Mouse (Mus musculus) forebrain, embryonic 10.5 days (tissue): ENCODE results near the gene Atf1. TPM values are rescaled to one million over a fixed set of nuclear protein-coding genes. Genes with fewer than 3 reads are reported as not detected.

Source experiments
- DNase-seq: peaks from one replicate; pipeline ENCODE4 v3.0.0-alpha.2; 2017; ENCODE audit warnings: low spot score; ENCODE audit errors: extremely low spot score
- H3K27ac ChIP-seq: fragments of 300-500 bp; sonication (generic); 2 replicates; pipeline ENCODE4 v1.5.1; 2016; ENCODE audit warnings: mild to moderate bottlenecking
- H3K27me3 ChIP-seq: fragments of 300-500 bp; sonication (generic); 2 replicates; pipeline ENCODE4 v1.6.1; 2016; ENCODE audit warnings: mild to moderate bottlenecking; ENCODE audit not compliant: poor library complexity, severe bottlenecking
- H3K36me3 ChIP-seq: fragments of 300-500 bp; sonication (generic); replicated peaks from 2 replicates; pipeline ENCODE4 v1.6.1; 2016; ENCODE audit warnings: mild to moderate bottlenecking, moderate library complexity
- H3K4me1 ChIP-seq: fragments of 300-500 bp; sonication (generic); 2 replicates; pipeline ENCODE4 v1.6.1; 2016
- H3K4me3 ChIP-seq: fragments of 300-500 bp; sonication (generic); 2 replicates; pipeline ENCODE4 v1.5.1; 2016; ENCODE audit warnings: mild to moderate bottlenecking, moderate library complexity
- H3K9me3 ChIP-seq: fragments of 300-500 bp; sonication (generic); 2 replicates; pipeline ENCODE4 v1.6.1; 2016; ENCODE audit warnings: mild to moderate bottlenecking, moderate library complexity
- WGBS: fragments of 180-500 bp; shearing (Covaris S2); methylation state at CpG from one replicate; pipeline ENCODE4 v1.1.7; 2016; 5-methylcytosine and 5-hydroxymethylcytosine counted together
- polyA plus RNA-seq: library from polyadenylated mRNA; unstranded; fragments of >200 nt; fragmentation: Nextera tagmentation; extraction: Ambion mirVana; gene quantifications from 2 replicates; pipeline ENCODE4 v1.2.1, GENCODE M21; 2016

Gene Atf1
- polyA plus RNA-seq, 1 experiment from 2014 or later, result 41.4 TPM

DNA sequence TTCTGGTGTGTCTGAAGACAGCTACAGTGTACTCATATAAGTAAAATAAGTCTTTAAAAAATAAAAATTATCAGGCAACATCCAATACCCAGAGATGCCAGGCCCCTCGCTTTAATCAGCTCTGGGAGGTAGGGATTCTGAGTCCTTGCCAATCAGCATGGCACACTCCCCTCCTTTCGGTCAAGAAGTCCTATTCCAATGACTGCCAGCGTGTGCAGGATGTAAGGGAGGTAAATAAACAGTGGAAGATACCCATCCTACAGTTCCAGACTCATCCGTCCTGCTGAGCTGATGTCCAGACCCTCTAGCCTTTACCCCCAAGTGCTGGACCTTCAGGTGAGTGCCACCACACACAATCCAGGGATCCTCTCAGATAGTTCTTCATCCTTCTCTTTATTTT, 2.2 kb upstream of the Atf1 start:
- no peak for DNase-seq
- peaks cover 35% of the 10 kb centered on the region for H3K36me3 ChIP-seq
- 98% methylated on average over 4 of the region's 4 CpGs for WGBS
- no peaks in the 10 kb centered on the region for H3K27me3 ChIP-seq
- H3K9me3 ChIP-seq, result peaks cover 22% of the 10 kb centered on the region
- H3K4me1 ChIP-seq, result peaks cover 23% of the 10 kb centered on the region
- H3K4me3 ChIP-seq, result no peak overlapping the region
- no peak overlapping the region for H3K27ac ChIP-seq

DNA sequence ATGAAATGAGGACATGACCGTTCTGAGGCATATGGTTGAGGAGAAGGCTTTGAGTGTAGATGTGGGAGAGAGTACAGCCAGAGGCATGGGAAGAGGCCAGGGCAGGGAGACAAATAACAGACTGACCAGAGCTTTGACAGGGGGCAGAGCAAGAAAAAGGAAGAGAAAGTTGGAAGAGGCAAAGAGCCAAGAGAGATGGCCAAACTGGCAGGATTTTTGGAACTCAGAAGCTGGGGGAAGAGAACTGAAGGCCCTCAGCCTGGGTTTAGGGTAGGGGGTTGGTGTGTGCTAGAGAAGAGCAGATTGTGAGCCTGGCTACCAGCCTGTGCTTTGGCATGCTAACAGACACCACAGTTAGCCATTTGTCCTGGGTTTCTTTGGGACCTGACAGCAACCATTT, 1.7 kb upstream of the Atf1 start:
- WGBS, result 87% methylated on average over 1 of the region's 1 CpGs
- no peak for DNase-seq
- H3K4me3 ChIP-seq, result no peak overlapping the region
- peaks cover 22% of the 10 kb centered on the region for H3K9me3 ChIP-seq
- peaks cover 23% of the 10 kb centered on the region for H3K4me1 ChIP-seq
- no peak overlapping the region for H3K27ac ChIP-seq
- H3K36me3 ChIP-seq, result peaks cover 38% of the 10 kb centered on the region
- H3K27me3 ChIP-seq, result no peaks in the 10 kb centered on the region

DNA sequence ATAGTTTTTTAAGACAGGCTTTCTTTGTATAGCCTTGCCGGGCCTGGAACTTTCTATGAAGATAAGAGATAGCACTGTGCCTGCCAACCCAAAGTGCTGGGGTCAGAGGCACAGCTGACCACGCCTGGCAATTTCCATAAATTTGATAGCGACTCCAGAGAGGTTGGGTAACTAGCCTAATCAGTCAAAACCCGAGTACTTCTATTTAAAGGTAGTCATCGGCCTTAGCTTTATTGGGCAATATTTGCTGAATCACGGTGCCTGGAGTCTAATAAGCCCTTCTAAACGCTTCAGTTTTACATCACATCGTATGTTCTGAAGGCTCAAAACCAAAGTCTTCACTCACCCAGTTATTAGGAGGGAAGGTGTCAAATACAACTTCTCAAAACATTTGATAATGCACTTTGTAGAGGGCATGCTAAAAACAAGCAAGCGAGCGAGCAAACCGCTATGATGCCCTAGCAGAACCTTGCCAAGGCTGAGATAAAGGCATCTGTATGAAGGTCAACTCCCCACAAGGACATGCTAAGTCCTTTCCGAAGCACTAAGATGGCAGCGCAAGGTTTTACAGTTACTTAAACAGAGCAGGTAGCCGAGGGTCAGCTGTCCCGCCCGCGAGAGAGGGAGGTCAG, 472 bp upstream of the Atf1 start:
- WGBS, result 10% methylated on average over 17 of the region's 17 CpGs
- no peak for DNase-seq
- peaks cover 19% of the 10 kb centered on the region for H3K9me3 ChIP-seq
- H3K27me3 ChIP-seq, result no peaks in the 10 kb centered on the region
- H3K4me3 ChIP-seq, result peak overlapping the region; percentile 86
- peaks cover 46% of the 10 kb centered on the region for H3K36me3 ChIP-seq
- peaks cover 23% of the 10 kb centered on the region for H3K4me1 ChIP-seq
- peak overlapping the region; percentile 100 for H3K27ac ChIP-seq

DNA sequence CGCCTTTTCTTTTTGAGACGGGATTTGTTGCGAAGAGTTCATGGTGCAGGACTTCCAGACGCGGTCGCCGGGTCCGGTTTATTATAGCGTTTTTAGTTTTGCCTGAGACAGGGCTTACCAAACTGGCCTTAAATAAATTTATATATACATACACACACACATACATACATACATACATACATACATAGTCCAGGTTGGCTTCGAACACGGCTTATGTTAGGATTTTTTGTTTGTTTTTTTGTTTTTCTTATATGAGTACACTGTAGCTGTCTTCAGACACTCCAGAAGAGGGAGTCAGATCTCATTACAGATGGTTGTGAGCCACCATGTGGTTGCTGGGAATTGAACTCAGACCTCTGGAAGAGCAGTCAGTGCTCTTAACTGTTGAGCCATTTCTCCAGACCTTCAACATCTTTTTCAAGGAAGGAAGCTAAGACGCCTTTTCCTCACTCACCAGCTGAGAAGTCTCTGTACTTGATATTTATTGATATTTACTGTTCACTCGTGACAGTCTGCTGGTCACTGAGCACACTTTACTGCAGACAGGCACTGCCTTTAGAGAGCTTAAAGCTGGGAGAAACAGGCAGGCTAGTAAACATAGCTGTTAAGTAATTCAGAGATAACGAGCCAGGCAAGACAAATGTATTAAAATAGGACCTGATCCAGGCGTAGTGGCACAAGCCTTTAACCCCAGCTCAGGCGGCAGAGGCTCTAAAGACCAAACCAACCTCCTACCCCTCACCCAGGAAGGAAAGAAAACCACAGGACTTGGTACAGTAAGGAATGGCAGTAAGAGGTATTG, 1.1 kb downstream of the Atf1 start:
- peak overlapping the region; percentile 86 for H3K4me3 ChIP-seq
- H3K36me3 ChIP-seq, result peaks cover 49% of the 10 kb centered on the region
- H3K27me3 ChIP-seq, result no peaks in the 10 kb centered on the region
- peaks cover 23% of the 10 kb centered on the region for H3K4me1 ChIP-seq
- DNase-seq, result no peak
- peak overlapping the region; percentile 100 for H3K27ac ChIP-seq
- H3K9me3 ChIP-seq, result peaks cover 3% of the 10 kb centered on the region; the same call in 1 of the 2 replicates
- 20% methylated on average over 16 of the region's 16 CpGs for WGBS

DNA sequence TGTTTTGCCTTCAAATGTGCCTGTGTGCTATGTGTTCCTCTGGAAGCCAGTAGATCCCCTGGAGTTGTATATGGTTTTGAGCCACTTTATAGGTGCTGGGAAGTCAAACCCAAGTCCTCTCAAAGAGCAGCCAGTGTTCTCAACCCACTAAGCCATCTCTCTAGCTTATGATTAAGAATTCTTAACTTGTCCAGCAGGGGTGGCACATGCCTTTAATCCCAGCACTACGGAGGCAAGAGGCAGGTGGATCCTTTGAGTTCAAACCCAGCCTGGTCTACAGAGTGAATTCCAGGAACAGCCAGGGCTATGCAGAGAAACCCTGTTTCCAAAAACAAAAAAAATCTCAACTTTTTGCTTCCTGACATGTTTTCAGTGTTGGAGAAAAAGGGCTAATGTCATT, 3.0 kb downstream of the Atf1 start:
- Histone ChIP-seq H3K27ac (no peak overlapping the region), H3K4me3 (no peak overlapping the region), H3K4me1 (peaks cover 23% of the 10 kb centered on the region), H3K9me3 (no peaks in the 10 kb centered on the region), H3K27me3 (no peaks in the 10 kb centered on the region), H3K36me3 (peaks cover 49% of the 10 kb centered on the region)
- WGBS, result 81% methylated on average over 1 of the region's 1 CpGs
- no peak for DNase-seq

DNA sequence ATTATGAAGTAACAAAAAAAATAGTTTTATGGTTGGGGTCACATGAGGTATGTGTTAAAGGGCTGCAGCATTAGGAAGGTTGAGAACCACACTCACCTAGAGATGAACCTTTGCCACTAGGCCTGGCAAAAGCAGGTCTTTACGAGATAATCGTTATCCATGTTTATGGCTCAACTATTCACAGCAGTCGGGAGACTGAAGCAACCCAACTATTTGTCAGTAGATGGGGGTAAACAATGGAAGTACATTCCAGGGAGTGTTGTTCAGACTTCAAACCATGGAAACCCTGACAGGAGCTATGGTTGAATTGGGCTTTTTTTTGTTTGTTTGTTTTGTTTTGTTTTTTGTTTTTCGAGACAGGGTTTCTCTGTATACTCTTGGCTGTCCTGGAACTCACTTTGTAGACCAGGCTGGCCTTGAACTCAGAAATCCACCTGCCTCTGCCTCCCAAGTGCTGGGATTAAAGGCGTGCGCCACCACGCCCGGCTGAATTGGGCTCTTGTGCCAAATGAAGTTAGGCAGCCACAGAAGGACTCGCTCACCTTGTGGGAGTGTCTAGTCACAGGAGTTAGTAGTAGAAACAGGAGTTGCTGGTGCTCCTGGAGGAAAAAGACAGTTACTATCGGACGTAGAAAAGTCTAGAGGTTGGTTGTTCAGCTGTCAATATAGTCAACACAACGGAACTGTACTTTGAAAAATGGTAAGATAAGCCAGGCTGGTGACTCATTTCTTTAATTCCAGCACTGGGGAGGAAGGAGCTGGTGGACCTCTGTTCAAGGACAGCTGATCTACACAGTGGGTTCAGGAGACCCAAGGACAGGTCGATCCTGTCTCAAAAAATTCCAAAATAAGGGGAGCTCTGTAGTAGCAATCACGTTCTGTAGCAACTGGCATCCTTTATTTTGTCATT, 4.3 kb downstream of the Atf1 start:
- H3K36me3 ChIP-seq, result peaks cover 58% of the 10 kb centered on the region
- H3K27ac ChIP-seq, result no peak overlapping the region
- no peak for DNase-seq
- no peak overlapping the region for H3K4me3 ChIP-seq
- 95% methylated on average over 14 of the region's 14 CpGs for WGBS
- H3K27me3 ChIP-seq, result no peaks in the 10 kb centered on the region
- H3K9me3 ChIP-seq, result no peaks in the 10 kb centered on the region
- H3K4me1 ChIP-seq, result peaks cover 19% of the 10 kb centered on the region

DNA sequence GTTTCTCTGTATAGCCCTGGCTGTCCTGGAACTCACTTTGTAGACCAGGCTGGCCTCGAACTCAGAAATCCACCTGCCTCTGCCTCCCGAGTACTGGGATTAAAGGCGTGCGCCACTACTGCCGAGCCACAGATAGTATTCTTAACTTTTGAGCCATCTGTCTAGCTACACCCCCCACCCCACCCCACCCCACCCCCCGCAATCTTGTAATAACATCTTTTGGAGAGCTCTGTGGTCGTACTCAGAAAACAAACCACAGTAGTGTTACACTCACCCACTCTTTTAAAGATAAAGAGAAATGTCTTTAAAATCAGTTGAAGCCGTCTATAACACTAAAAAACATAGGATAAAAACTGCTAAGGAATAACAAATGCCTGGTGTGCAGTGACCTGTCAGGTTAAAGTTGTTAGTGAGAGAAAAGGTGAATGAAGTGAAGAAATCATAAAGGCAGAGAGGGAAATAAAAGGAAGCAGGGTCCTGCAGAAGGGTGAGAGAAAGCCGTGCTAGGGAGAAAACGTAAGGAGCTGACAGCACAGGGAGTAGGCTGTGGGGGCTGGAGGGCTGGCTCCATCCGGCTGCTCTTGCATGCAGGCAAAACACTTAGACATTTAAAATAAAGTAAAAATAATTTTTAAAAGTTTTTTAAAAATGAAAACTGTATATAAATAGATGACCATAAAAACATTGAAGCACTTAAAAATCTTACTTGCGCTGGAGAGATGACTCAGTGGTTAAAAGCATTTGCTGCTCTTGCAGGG, 7.8 kb downstream of the Atf1 start:
- Histone ChIP-seq H3K36me3 (peaks cover 92% of the 10 kb centered on the region), H3K4me3 (no peak overlapping the region)
- WGBS, result 93% methylated on average over 12 of the region's 12 CpGs

DNA sequence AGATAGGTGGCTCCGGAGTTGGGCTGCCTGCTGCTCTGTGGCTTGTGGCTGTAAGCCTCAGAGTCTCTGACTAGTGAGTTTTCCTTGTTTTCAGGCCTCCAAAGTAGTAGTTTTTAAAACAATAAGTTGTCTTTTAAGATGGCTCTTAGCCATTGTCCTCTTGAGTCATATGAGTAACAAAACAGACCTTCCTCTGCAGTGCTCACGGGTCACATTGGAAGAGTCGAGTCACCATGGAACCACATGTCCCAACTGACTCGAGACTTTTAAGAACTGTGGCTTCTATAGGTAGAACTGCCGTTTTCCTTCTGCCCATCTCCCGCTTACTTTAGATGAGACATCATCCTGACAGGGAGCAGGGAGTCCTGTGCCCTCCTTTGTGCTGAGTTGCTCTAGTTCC, 9.3 kb downstream of the Atf1 start:
- WGBS, result 89% methylated on average over 6 of the region's 6 CpGs
- Histone ChIP-seq H3K27me3 (no peaks in the 10 kb centered on the region), H3K4me3 (no peak overlapping the region), H3K27ac (no peak overlapping the region), H3K36me3 (peaks cover 99% of the 10 kb centered on the region), H3K4me1 (no peaks in the 10 kb centered on the region), H3K9me3 (no peaks in the 10 kb centered on the region)
- DNase-seq, result no peak

More for the DNA sequence above, 7.8 kb downstream of the Atf1 start:
- Histone ChIP-seq H3K4me1 (no peaks in the 10 kb centered on the region; the same call in 1 of the 2 replicates), H3K27ac (no peak overlapping the region), H3K27me3 (no peaks in the 10 kb centered on the region), H3K9me3 (no peaks in the 10 kb centered on the region)
- no peak for DNase-seq

DNA sequence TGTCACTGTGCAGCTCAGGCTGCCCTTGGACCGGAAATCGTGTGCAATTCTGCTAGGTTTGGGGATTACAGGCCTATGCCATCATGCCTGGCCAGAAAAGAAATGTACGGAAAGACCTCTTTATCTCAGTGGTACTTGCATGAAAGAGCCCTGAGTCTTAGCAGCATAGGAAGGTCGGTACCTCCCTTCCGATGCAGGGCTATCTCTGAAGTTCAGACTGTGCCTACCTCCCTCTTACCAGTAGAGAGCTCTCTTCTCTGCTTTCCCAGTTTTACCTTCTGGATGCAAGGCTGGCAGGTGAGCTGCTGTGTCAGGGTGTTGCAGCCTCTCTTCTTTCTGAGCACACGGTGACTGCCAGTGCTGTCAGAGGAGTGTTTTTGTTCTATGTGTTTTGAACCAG, 14.2 kb downstream of the Atf1 start:
- WGBS, result 98% methylated on average over 6 of the region's 6 CpGs
- Histone ChIP-seq H3K4me1 (no peaks in the 10 kb centered on the region), H3K36me3 (peaks cover 99% of the 10 kb centered on the region), H3K27me3 (no peaks in the 10 kb centered on the region), H3K9me3 (no peaks in the 10 kb centered on the region), H3K4me3 (no peak overlapping the region), H3K27ac (no peak overlapping the region)
- no peak for DNase-seq

DNA sequence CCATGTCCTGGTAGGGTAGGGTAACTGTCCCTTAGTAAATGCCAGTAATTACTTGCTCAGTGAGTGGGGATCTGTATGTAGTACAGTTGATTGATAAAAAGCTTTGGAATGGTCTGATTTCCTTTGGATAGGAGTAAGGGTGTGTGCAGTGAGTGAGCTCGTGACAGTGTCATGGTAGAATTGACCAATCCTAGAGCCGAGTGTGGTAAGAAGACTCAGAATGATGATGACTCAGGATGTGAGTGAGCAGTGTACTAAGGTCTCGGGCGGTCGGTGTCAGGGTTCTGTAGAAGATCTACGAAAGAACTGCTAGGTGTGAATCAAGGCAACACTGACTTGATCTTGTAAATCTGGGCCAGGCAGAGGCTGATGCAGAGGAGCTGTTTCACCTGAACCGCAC, 18.3 kb downstream of the Atf1 start:
- H3K36me3 ChIP-seq, result peaks cover 100% of the 10 kb centered on the region

DNA sequence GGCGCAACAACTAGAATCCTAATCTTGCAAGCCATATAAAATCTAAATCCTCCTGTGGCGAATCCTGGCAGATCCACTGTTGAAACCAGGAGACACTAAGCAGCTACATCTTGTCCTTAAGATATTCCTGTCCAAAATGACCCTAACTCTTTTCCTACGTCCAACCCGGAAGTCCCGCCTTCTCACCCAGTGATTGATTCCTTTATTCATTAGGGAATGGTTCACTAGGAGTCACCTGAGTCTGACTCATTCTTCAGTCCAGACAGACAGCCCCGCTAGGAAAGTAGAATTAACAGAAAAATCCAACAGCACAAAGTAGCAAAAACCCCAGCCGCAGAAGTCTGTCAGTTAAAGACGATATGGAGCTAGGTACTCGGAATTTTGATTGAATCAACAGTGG, 19.7 kb downstream of the Atf1 start:
- Histone ChIP-seq H3K9me3 (no peaks in the 10 kb centered on the region), H3K36me3 (peaks cover 100% of the 10 kb centered on the region), H3K27me3 (no peaks in the 10 kb centered on the region), H3K4me1 (no peaks in the 10 kb centered on the region), H3K27ac (no peak overlapping the region), H3K4me3 (no peak overlapping the region)
- 96% methylated on average over 9 of the region's 9 CpGs for WGBS
- no peak for DNase-seq

More for the DNA sequence above, 18.3 kb downstream of the Atf1 start:
- Histone ChIP-seq H3K9me3 (no peaks in the 10 kb centered on the region), H3K4me1 (no peaks in the 10 kb centered on the region), H3K27me3 (no peaks in the 10 kb centered on the region), H3K4me3 (no peak overlapping the region), H3K27ac (no peak overlapping the region)
- WGBS, result 95% methylated on average over 7 of the region's 7 CpGs
- DNase-seq, result no peak
